Mouse (Mus musculus): Measurements from ENCODE around the gene Cux2. TPM values are rescaled to one million over a fixed set of nuclear protein-coding genes. Genes with fewer than 3 reads are reported as not detected.

The Cux2 gene
- polyA plus RNA-seq, 1 experiment, result 6.4 TPM

GRCm38 (mm10) chr5:122083282-122083681, 33.4 kb upstream of the Cux2 start:
- Histone ChIP-seq H3K4me1 (ENCODE audit: control insufficient read depth, insufficient read depth, low read length) (no peaks in the 10 kb centered on the region), H3K4me3 (replicated peaks; ENCODE audit: extremely low read depth, low read depth, low read length) (no peak overlapping the region)
- TF ChIP-seq CTCF (IDR thresholded peaks at IDR 0.05; ENCODE audit: insufficient read depth, low read length), result no peak
- TF ChIP-seq POLR2A (IDR thresholded peaks at IDR 0.05; ENCODE audit: borderline replicate concordance, extremely low read depth, low read depth, low read length), result no peak
- no peak for DNase-seq
- 90% methylated on average over 2 of the region's 2 CpGs for WGBS

- no peak for DNase-seq
- H3K4me1 ChIP-seq (ENCODE audit: control insufficient read depth, insufficient read depth, low read length), result no peaks in the 10 kb centered on the region
- 83% methylated on average over 13 of the region's 13 CpGs for WGBS
- no peak overlapping the region for H3K4me3 ChIP-seq (replicated peaks; ENCODE audit: extremely low read depth, low read depth, low read length)
- TF ChIP-seq POLR2A (IDR thresholded peaks at IDR 0.05; ENCODE audit: borderline replicate concordance, extremely low read depth, low read depth, low read length), result no peak
Observed at GRCm38 (mm10) chr5:122081471-122081870, 31.6 kb upstream of the Cux2 start.

- no peak for DNase-seq
- H3K4me3 ChIP-seq (replicated peaks; ENCODE audit: extremely low read depth, low read depth, low read length), result no peak overlapping the region
- no peaks in the 10 kb centered on the region for H3K4me1 ChIP-seq (ENCODE audit: control insufficient read depth, insufficient read depth, low read length)
- TF ChIP-seq CTCF (IDR thresholded peaks at IDR 0.05; ENCODE audit: insufficient read depth, low read length) (no peak), POLR2A (IDR thresholded peaks at IDR 0.05; ENCODE audit: borderline replicate concordance, extremely low read depth, low read depth, low read length) (no peak)
- WGBS, result 53% methylated on average over 11 of the region's 11 CpGs
Observed at GRCm38 (mm10) chr5:122080930-122081329, 31.0 kb upstream of the Cux2 start.

GRCm38 (mm10) chr5:122079796-122080195, 29.9 kb upstream of the Cux2 start:
- no peak overlapping the region for H3K4me3 ChIP-seq (replicated peaks; ENCODE audit: extremely low read depth, low read depth, low read length)
- TF ChIP-seq CTCF (IDR thresholded peaks at IDR 0.05; ENCODE audit: insufficient read depth, low read length), result peak; percentile 43
- no peak for TF ChIP-seq POLR2A (IDR thresholded peaks at IDR 0.05; ENCODE audit: borderline replicate concordance, extremely low read depth, low read depth, low read length)
- 84% methylated on average over 7 of the region's 7 CpGs for WGBS
- H3K4me1 ChIP-seq (ENCODE audit: control insufficient read depth, insufficient read depth, low read length), result no peaks in the 10 kb centered on the region
- DNase-seq, result no peak

- no peak for DNase-seq
- H3K4me1 ChIP-seq (ENCODE audit: control insufficient read depth, insufficient read depth, low read length), result no peaks in the 10 kb centered on the region
- TF ChIP-seq CTCF (IDR thresholded peaks at IDR 0.05; ENCODE audit: insufficient read depth, low read length), result no peak
- no peak overlapping the region for H3K4me3 ChIP-seq (replicated peaks; ENCODE audit: extremely low read depth, low read depth, low read length)
- WGBS, result 78% methylated on average over 4 of the region's 4 CpGs
Observed at GRCm38 (mm10) chr5:122077244-122077643, 27.3 kb upstream of the Cux2 start.

GRCm38 (mm10) chr5:122075736-122076135, 25.8 kb upstream of the Cux2 start:
- Histone ChIP-seq H3K4me1 (ENCODE audit: control insufficient read depth, insufficient read depth, low read length) (no peaks in the 10 kb centered on the region), H3K4me3 (replicated peaks; ENCODE audit: extremely low read depth, low read depth, low read length) (no peak overlapping the region)
- 53% methylated on average over 3 of the region's 3 CpGs for WGBS
- no peak for DNase-seq
- no peak for TF ChIP-seq CTCF (IDR thresholded peaks at IDR 0.05; ENCODE audit: insufficient read depth, low read length)
- no peak for TF ChIP-seq POLR2A (IDR thresholded peaks at IDR 0.05; ENCODE audit: borderline replicate concordance, extremely low read depth, low read depth, low read length)

- DNase-seq, result no peak
- TF ChIP-seq CTCF (IDR thresholded peaks at IDR 0.05; ENCODE audit: insufficient read depth, low read length) (no peak), POLR2A (IDR thresholded peaks at IDR 0.05; ENCODE audit: borderline replicate concordance, extremely low read depth, low read depth, low read length) (no peak)
- Histone ChIP-seq H3K4me3 (replicated peaks; ENCODE audit: extremely low read depth, low read depth, low read length) (no peak overlapping the region), H3K4me1 (ENCODE audit: control insufficient read depth, insufficient read depth, low read length) (no peaks in the 10 kb centered on the region)
- WGBS, result 85% methylated on average over 4 of the region's 4 CpGs
Observed at GRCm38 (mm10) chr5:122071997-122072396, 22.1 kb upstream of the Cux2 start.

- TF ChIP-seq CTCF (IDR thresholded peaks at IDR 0.05; ENCODE audit: insufficient read depth, low read length) (no peak), POLR2A (IDR thresholded peaks at IDR 0.05; ENCODE audit: borderline replicate concordance, extremely low read depth, low read depth, low read length) (no peak)
- no peaks in the 10 kb centered on the region for H3K4me1 ChIP-seq (ENCODE audit: control insufficient read depth, insufficient read depth, low read length)
- no peak overlapping the region for H3K4me3 ChIP-seq (replicated peaks; ENCODE audit: extremely low read depth, low read depth, low read length)
- no peak for DNase-seq
- WGBS, result 53% methylated on average over 16 of the region's 16 CpGs
Observed at GRCm38 (mm10) chr5:122070963-122071800, 21.3 kb upstream of the Cux2 start.

GRCm38 (mm10) chr5:122068563-122068962, 18.7 kb upstream of the Cux2 start:
- WGBS, result 76% methylated on average over 13 of the region's 13 CpGs
- TF ChIP-seq POLR2A (IDR thresholded peaks at IDR 0.05; ENCODE audit: borderline replicate concordance, extremely low read depth, low read depth, low read length) (no peak), CTCF (IDR thresholded peaks at IDR 0.05; ENCODE audit: insufficient read depth, low read length) (no peak)

GRCm38 (mm10) chr5:122063204-122063933, 13.5 kb upstream of the Cux2 start:
- TF ChIP-seq POLR2A (IDR thresholded peaks at IDR 0.05; ENCODE audit: borderline replicate concordance, extremely low read depth, low read depth, low read length), result no peak
- no peak for TF ChIP-seq CTCF (IDR thresholded peaks at IDR 0.05; ENCODE audit: insufficient read depth, low read length)

More at GRCm38 (mm10) chr5:122068563-122068962, 18.7 kb upstream of the Cux2 start:
- DNase-seq, result no peak
- Histone ChIP-seq H3K4me3 (replicated peaks; ENCODE audit: extremely low read depth, low read depth, low read length) (no peak overlapping the region), H3K4me1 (ENCODE audit: control insufficient read depth, insufficient read depth, low read length) (no peaks in the 10 kb centered on the region)

More at GRCm38 (mm10) chr5:122063204-122063933, 13.5 kb upstream of the Cux2 start:
- H3K4me3 ChIP-seq (replicated peaks; ENCODE audit: extremely low read depth, low read depth, low read length), result no peak overlapping the region
- WGBS, result 69% methylated on average over 25 of the region's 25 CpGs
- peaks cover 4% of the 10 kb centered on the region; the same call in 1 of the 2 replicates for H3K4me1 ChIP-seq (ENCODE audit: control insufficient read depth, insufficient read depth, low read length)
- DNase-seq, result no peak
